Mouse (Mus musculus): ENCODE measurements around the gene Tuft1. TPM values are rescaled to one million over a fixed set of nuclear protein-coding genes. Genes with fewer than 3 reads are reported as not detected.
A peak's percentile ranks its signal among the peaks of the same experiment; 100 is the strongest.

The Tuft1 gene
- polyA plus RNA-seq, 1 experiment from 2014 or later, result 7.9 TPM

DNA sequence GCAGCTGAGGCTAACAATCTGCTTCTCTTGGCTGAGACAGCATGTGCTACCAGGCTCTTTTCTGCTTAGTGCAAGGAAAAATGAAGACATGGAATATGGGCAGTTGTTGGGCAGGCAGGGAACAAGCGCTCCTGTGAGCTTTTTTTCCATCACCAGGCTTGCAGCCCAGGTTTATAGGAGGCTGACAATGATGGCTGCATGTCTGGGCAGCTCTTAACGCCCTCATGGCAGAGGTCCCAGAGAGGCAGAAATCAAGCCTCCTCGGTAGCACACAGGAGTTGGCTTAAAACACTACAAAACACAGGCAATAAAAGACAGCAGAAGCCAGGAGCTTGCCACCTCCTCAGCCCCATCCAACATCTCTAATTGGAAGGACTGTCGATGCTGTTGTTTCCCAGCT lies 47.3 kb downstream of the Tuft1 start:
- no peaks in the 10 kb centered on the region for H3K9me3 ChIP-seq
- no peak for DNase-seq (ENCODE audit: low spot score)
- peaks cover 22% of the 10 kb centered on the region for H3K4me1 ChIP-seq
- H3K4me3 ChIP-seq, result no peak overlapping the region
- no peak overlapping the region for H3K27ac ChIP-seq
- H3K27me3 ChIP-seq (ENCODE audit: insufficient read depth, poor library complexity, severe bottlenecking), result no peaks in the 10 kb centered on the region
- 62% methylated on average over 4 of the region's 4 CpGs for WGBS
- H3K36me3 ChIP-seq, result no peaks in the 10 kb centered on the region; the same call in 1 of the 2 replicates

DNA sequence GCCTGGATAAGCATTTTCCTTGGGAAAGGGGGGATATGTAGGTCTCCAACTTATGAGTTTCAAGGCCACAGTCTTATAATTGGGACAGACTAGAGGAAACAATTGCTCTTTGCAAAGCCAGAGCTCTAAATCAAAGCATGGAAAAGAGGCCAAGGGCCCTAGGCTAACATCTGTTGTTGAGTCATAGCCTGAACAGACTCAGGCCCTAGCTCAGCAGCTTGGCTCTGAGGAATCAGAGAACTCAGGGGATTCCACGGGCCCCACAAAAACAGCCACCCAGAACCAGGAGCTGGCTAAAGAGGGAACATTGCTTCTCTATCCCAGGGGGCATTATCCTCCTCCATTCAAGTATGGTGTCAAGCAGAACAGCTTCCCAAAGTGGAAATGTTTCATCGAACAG lies 48.1 kb downstream of the Tuft1 start:
- peaks cover 22% of the 10 kb centered on the region for H3K4me1 ChIP-seq
- 83% methylated on average over 2 of the region's 2 CpGs for WGBS
- H3K9me3 ChIP-seq, result no peaks in the 10 kb centered on the region
- no peak overlapping the region for H3K4me3 ChIP-seq
- no peak overlapping the region for H3K27ac ChIP-seq
- H3K27me3 ChIP-seq (ENCODE audit: insufficient read depth, poor library complexity, severe bottlenecking), result no peaks in the 10 kb centered on the region
- peak; percentile 59 for DNase-seq (ENCODE audit: low spot score)
- no peaks in the 10 kb centered on the region; the same call in 1 of the 2 replicates for H3K36me3 ChIP-seq

DNA sequence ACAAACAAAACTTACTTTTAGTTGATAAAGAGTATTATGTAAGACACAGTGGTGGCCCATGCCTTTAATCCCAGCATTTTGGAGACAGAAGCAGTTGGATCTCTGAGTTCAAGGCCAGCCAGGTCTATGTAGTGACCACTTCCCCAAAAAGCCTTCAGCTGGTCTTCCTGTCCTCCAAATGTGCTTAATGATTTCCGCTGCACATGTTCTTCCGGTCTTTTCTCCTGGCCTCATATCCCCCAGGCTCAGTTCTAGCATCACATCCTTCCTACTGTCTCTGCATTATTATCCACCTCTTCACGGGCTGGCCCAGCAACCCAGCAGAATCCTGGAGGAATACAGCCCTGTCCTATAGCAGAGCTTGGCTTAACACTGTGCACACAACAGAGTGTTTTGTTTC lies 49.1 kb downstream of the Tuft1 start:
- DNase-seq (ENCODE audit: low spot score), result no peak
- no peak overlapping the region for H3K4me3 ChIP-seq
- 92% methylated on average over 3 of the region's 3 CpGs for WGBS
- H3K4me1 ChIP-seq, result peaks cover 22% of the 10 kb centered on the region
- H3K9me3 ChIP-seq, result no peaks in the 10 kb centered on the region
- no peaks in the 10 kb centered on the region for H3K27me3 ChIP-seq (ENCODE audit: insufficient read depth, poor library complexity, severe bottlenecking)
- no peaks in the 10 kb centered on the region for H3K36me3 ChIP-seq
- H3K27ac ChIP-seq, result no peak overlapping the region

DNA sequence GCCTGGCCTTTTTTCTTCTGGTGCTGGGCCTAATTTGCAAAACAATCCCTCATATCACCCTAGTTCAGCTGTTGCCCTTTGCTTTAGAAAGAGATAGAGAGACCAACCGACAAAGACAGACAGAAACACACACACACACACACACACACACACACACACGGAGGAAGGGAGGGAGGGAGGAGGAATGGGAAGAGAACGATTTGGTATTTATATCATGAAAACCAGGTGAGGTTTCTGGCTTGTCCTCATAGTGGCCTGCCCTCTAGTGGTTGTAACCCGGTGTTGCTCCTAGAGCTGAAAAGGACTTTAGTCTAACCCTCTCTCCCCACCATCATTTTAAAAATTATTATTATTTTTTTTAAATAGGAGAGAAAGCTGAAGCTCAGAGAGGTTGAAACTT lies 56.7 kb downstream of the Tuft1 start:
- no peak for DNase-seq (ENCODE audit: low spot score)
- Histone ChIP-seq H3K36me3 (no peaks in the 10 kb centered on the region), H3K4me3 (no peak overlapping the region), H3K4me1 (no peaks in the 10 kb centered on the region), H3K9me3 (no peaks in the 10 kb centered on the region), H3K27me3 (ENCODE audit: insufficient read depth, poor library complexity, severe bottlenecking) (no peaks in the 10 kb centered on the region), H3K27ac (no peak overlapping the region)
- 3% methylated on average over 4 of the region's 4 CpGs for WGBS

DNA sequence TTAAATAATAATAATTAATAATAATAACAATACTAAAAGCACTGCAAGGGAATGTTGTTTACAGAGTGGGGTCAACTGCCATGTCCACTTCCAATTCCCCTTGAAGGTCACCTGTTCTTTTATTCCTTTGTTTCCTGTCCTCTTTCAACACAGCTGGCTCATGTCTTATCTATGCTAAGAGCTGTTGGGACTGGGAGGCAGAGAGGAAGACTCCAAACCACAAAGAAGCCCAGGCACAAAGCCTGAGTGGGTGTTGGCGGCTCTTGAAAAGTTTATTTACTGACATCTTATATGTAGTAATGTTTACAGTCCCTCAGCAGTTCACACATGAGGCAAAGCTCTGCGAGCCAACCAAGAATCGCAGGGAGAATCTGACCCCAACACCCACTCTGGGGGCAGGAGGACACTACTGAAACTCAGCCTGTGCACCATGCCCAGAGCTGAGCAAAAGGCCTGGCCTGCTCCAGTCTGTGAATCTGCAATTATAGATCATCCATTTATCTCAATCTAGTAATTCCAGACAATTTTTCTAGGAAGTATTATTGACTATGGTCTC lies 61.4 kb downstream of the Tuft1 start:
- DNase-seq (ENCODE audit: low spot score), result no peak
- Histone ChIP-seq H3K27ac (no peak overlapping the region), H3K9me3 (peaks cover 6% of the 10 kb centered on the region; the same call in 1 of the 2 replicates), H3K4me3 (no peak overlapping the region), H3K4me1 (no peaks in the 10 kb centered on the region), H3K27me3 (ENCODE audit: insufficient read depth, poor library complexity, severe bottlenecking) (no peaks in the 10 kb centered on the region), H3K36me3 (no peaks in the 10 kb centered on the region)
- 69% methylated on average over 3 of the region's 3 CpGs for WGBS

GRCm38 (mm10) chr3:94595871-94596287 lies 62.8 kb downstream of the Tuft1 start:
- DNase-seq (ENCODE audit: low spot score), result no peak
- H3K27me3 ChIP-seq (ENCODE audit: insufficient read depth, poor library complexity, severe bottlenecking), result no peaks in the 10 kb centered on the region
- no peaks in the 10 kb centered on the region for H3K4me1 ChIP-seq
- H3K9me3 ChIP-seq, result peaks cover 6% of the 10 kb centered on the region; the same call in 1 of the 2 replicates
- no peak overlapping the region for H3K4me3 ChIP-seq
- no peak overlapping the region for H3K27ac ChIP-seq
- 79% methylated on average over 6 of the region's 6 CpGs for WGBS
- H3K36me3 ChIP-seq, result no peaks in the 10 kb centered on the region

DNA sequence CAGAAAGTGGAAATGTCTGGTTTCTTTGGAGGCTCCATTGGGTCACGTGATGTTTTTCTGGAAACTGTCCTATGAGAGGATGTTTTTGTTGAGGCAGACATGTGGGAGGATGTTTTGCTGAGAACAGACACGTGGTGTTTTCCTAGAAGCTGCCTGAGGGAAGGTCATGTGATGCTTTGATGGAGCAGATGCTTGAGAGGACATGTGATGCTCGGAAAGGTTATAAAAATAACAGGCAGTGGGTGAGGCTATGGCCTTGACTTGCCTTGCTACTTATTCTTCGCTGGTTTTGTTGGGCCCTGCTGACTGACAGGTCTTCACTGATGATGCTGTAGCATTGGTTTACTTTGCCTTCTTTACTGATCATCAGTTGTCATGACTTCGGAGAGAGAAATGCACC lies 67.6 kb downstream of the Tuft1 start:
- Histone ChIP-seq H3K27me3 (ENCODE audit: insufficient read depth, poor library complexity, severe bottlenecking) (no peaks in the 10 kb centered on the region), H3K4me1 (no peaks in the 10 kb centered on the region), H3K4me3 (no peak overlapping the region), H3K9me3 (peaks cover 6% of the 10 kb centered on the region; the same call in 1 of the 2 replicates), H3K27ac (no peak overlapping the region), H3K36me3 (no peaks in the 10 kb centered on the region)
- 77% methylated on average over 5 of the region's 5 CpGs for WGBS
- DNase-seq (ENCODE audit: low spot score), result no peak

GRCm38 (mm10) chr3:94587962-94588361 lies 70.7 kb downstream of the Tuft1 start:
- Histone ChIP-seq H3K4me3 (no peak overlapping the region), H3K4me1 (no peaks in the 10 kb centered on the region), H3K27me3 (ENCODE audit: insufficient read depth, poor library complexity, severe bottlenecking) (no peaks in the 10 kb centered on the region), H3K9me3 (0 out of 2 replicates have a peak, but pooled peaks cover under 1% of the 10 kb centered on the region), H3K27ac (no peak overlapping the region), H3K36me3 (no peaks in the 10 kb centered on the region)
- 77% methylated on average over 5 of the region's 5 CpGs for WGBS
- DNase-seq (ENCODE audit: low spot score), result no peak

DNA sequence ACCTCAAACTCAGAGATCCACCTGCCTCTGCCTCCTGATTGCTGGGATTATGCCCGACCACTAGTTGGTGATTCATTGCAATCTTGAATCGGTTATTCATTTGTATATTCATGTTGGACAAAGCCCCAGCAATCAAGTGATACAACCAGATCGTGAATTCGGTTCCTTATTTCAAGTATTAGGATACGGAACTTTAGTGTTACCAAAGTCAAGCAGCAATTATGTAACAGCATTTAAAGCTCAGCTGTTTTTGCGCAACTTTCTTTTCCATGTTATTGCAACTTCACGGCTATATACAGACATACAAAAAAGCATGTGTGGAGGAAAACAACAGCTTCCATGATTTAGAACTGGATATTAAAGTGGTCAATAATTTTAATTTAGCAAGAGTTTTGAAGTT lies 75.7 kb downstream of the Tuft1 start:
- peaks cover 13% of the 10 kb centered on the region for H3K4me1 ChIP-seq
- no peaks in the 10 kb centered on the region for H3K27me3 ChIP-seq (ENCODE audit: insufficient read depth, poor library complexity, severe bottlenecking)
- no peaks in the 10 kb centered on the region for H3K36me3 ChIP-seq
- DNase-seq (ENCODE audit: low spot score), result no peak
- H3K27ac ChIP-seq, result no peak overlapping the region
- WGBS, result 70% methylated on average over 7 of the region's 7 CpGs
- peak overlapping the region; percentile 95; the same call in 1 of the 2 replicates for H3K4me3 ChIP-seq
- no peaks in the 10 kb centered on the region for H3K9me3 ChIP-seq

GRCm38 (mm10) chr3:94582456-94582891 lies 76.2 kb downstream of the Tuft1 start, which contains the start of gene Snx27:
TSS of gene Snx27 (minus strand) at chr3:94582716.
- Histone ChIP-seq H3K9me3 (no peaks in the 10 kb centered on the region), H3K4me1 (peaks cover 13% of the 10 kb centered on the region), H3K36me3 (no peaks in the 10 kb centered on the region), H3K27me3 (ENCODE audit: insufficient read depth, poor library complexity, severe bottlenecking) (no peaks in the 10 kb centered on the region), H3K27ac (peak within 1 kb of the TSS; percentile 96), H3K4me3 (peak within 1 kb of the TSS; percentile 95)
- WGBS, result under 1% methylated on average over 37 of the region's 42 CpGs
- peak; percentile 98 for DNase-seq (ENCODE audit: low spot score)

GRCm38 (mm10) chr3:94581793-94582455 lies 76.7 kb downstream of the Tuft1 start:
- DNase-seq (ENCODE audit: low spot score), result peak; percentile 84
- under 1% methylated on average over 47 of the region's 48 CpGs for WGBS
- Histone ChIP-seq H3K27me3 (ENCODE audit: insufficient read depth, poor library complexity, severe bottlenecking) (no peaks in the 10 kb centered on the region), H3K27ac (peak overlapping the region; percentile 96), H3K9me3 (no peaks in the 10 kb centered on the region), H3K36me3 (no peaks in the 10 kb centered on the region), H3K4me1 (peaks cover 13% of the 10 kb centered on the region), H3K4me3 (peak overlapping the region; percentile 95)

- H3K27ac ChIP-seq, result peak overlapping the region; percentile 96
- H3K36me3 ChIP-seq, result no peaks in the 10 kb centered on the region
- H3K9me3 ChIP-seq, result no peaks in the 10 kb centered on the region
- H3K27me3 ChIP-seq (ENCODE audit: insufficient read depth, poor library complexity, severe bottlenecking), result no peaks in the 10 kb centered on the region
- peaks cover 13% of the 10 kb centered on the region for H3K4me1 ChIP-seq
- WGBS, result 4% methylated on average over 16 of the region's 16 CpGs
- DNase-seq (ENCODE audit: low spot score), result no peak
- H3K4me3 ChIP-seq, result peak overlapping the region; percentile 95
Observed at GRCm38 (mm10) chr3:94581138-94581780, 77.4 kb downstream of the Tuft1 start.

- H3K4me3 ChIP-seq, result no peak overlapping the region
- no peak overlapping the region for H3K27ac ChIP-seq
- H3K9me3 ChIP-seq, result no peaks in the 10 kb centered on the region
- 0 out of 2 replicates have a peak, but pooled peaks cover 5% of the 10 kb centered on the region for H3K4me1 ChIP-seq
- no peak for DNase-seq (ENCODE audit: low spot score)
- WGBS, result 63% methylated on average over 6 of the region's 6 CpGs
- H3K27me3 ChIP-seq (ENCODE audit: insufficient read depth, poor library complexity, severe bottlenecking), result no peaks in the 10 kb centered on the region
- H3K36me3 ChIP-seq, result no peaks in the 10 kb centered on the region
Observed at GRCm38 (mm10) chr3:94574506-94574905, 84.2 kb downstream of the Tuft1 start.

Measured in heart, embryonic 10.5 days (tissue).